Mouse (Mus musculus) adrenal gland, adult 18-20 months (tissue): ENCODE results near the gene Dmrt1. TPM values are rescaled to one million over a fixed set of nuclear protein-coding genes. Genes with fewer than 3 reads are reported as not detected.

Experiments used
- DNase-seq, 2 experiments: peaks; one replicate each; pipeline ENCODE4 v3.0.0; 2021 to 2022; ENCODE audit warnings: low spot score in 2 of 2
- total RNA-seq, 2 experiments: library from RNA; stranded (reverse); gene quantifications; 1 replicate in 1 of 2; 2 replicates in 1 of 2; pipeline ENCODE4 v1.2.3; 2021

Dmrt1 gene
- total RNA-seq, 2 experiments from 2014 or later: not detected

DNA sequence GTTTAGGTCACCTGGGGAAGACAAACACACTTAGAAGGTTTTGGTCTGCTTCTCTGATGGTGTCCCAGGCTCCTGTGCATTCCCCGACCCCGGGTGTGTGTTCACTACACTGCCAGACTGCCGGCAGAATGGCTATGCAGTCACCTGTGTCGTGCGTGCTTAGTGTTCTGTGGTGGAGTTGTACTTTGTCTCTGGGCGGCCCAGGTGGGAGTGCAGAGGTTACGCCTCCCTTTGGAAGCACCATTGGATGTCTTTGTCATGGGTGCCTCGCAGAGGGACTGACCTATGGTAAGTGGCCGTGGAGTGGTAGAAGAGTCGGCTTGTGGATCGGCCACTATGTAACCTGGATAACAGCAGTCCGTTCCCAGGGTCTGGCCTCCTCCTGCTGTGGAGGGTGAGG is 59.0 kb downstream of the Dmrt1 start:
- no peak for DNase-seq

DNA sequence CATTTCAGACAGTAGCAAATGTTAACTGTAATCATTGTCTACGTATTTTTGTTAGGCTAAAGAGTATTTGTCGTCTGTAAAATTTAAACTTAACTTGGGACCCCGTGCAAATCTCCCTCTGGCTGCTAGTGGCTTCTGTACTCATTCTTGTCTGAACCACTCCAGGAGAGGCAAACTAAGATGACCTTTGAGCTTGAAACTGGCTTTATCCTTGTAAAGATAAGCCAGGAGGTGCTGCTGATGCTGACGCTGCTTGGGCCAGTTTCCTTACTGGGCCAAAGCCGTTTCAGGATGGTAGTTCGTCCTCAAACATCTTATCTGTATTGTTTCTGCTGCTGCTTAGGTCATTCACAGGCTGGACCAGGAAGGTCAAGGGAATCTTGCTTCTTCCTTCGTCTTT is 64.4 kb downstream of the Dmrt1 start:
- no peak for DNase-seq

DNA sequence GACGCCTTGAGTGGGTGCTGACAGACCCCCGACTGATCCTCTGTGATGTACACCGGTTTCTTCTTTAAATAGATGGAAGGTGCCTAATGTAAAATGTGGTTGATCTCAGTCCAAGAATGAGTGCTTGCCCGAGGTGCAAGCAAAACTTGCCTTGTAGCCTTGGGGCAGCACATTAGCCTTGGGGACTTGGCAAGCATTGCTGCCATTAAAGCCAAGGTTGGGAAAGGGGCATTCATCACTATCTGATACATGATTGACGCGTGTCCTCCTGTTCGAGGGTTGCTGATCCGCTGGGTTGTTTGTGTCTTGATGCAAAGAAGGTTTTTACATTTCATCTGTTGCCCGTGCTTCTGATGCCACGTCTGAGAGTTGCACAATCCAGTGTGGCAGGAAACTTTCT is 69.0 kb downstream of the Dmrt1 start:
- peak in 1 of 2 experiments; percentile 18 for DNase-seq

DNA sequence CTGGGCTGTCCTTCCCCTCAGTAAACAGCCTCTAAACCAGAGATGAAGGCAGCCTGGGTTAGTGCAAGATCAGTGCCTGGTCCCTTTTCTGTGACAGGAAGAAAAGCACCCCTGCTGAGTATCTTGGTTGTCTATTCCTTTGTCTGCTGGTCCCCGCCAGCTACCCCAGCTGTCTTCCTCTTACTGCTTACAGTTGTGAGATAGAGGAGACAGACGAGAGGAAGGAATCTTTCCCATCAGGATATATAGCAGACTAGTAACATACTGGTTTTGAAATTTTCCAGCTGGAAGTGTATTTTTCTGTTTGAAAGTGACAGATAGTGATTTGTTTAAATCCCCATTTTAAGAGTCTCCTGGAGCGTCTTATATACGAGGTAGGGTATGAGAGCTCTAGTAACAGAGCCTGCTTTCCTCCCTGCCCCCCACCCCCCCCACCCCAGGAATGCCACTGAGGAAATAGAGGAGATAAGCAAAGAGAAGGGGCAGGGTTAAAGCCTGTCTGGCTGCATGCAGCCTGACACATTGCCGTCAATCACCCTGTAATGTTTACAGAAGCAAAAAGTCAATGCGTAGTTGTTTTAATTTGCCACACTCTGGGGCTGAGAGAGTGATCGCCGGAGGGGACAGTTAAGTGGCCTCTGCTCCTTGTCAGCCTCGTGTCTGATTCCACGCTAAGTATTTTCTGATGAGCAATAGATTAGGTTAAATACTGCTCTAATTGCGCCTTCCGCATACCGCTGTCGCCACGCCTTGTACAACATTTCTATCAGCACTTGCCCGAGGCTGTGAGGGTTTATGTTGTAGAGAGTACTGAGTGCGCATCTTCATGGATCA is 69.8 kb downstream of the Dmrt1 start:
- DNase-seq: no peak

DNA sequence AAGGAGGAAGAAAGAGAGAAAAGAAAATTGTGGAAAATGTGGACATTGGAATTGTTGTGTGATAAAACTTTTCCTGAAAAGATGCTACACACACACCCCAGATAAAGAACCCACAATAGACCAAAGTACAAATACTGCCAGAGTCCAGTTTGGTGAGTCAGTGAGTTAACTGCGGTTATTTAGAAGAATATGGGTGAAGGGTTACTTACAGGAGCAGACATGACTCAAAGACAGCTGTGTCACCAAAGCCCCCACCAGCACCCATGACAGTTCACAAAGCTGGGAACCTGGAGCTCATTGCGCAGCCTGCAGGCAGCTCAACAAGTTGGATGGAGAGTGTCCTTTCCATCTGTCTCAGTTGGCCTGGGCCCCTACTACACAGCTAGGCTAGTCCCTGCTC is 72.9 kb downstream of the Dmrt1 start:
- no peak for DNase-seq

DNA sequence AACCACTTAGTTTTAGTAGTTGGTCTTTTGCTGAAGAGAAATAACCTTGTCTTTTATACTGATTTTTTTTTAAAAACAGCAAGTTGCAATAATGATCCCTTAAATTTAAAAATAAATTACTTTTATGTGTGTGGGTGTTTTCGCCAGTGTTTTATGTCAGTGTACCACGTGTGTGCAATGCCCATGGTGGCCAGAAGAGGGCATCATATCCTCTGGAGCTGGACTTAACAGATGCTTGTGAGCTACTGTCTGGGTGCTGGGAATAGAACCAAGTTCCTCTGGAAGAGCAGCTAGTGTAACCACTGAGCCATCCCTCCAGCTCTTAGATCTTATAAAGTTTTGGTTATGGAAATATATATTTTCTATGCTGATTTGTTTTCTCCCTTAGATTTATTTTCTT is 74.0 kb downstream of the Dmrt1 start:
- DNase-seq: no peak

DNA sequence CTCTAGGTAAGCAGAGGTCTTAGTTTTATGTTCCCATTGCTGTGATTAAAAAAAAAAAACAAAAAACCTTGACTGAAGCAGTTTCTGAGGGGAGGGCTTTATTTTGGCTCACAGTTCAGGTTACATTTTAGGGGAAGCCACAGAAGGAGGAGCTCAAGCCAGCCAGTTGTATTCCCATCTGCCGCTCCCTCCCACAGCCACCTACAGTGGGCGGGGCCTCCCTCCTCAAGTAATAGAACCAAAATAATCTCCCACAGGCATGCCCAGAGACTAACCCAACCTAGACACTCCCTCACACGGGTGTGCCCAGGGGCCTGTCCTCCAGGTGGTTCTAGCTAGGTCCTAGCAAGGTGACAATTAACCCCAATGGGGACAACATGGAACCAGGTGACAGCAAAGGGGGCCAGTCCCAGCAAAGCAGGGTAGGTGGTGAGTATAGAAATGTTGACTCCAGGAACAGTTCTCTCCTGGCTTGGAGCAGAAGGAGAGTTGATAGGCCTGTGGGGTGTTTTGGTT is 92.4 kb downstream of the Dmrt1 start:
- DNase-seq: no peak

DNA sequence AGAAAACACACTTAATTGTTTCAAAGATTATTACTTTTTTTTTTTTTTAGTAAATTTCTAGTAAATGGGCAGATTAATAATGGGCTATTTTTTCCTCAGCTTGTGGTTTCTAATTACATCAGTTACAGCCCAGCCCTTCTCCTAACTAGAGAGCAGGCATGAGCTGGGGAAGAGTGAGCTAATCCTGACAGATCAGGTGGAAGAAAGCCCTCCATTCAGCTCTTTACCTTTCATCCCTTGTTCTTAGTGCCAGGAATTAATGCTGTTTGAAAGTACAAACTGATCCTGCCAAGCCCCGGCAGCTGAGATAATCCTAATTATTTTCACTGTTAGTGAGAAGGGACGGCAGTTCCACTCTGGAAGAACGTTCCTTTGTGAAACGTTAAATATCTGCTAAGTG is 93.2 kb downstream of the Dmrt1 start:
- no peak for DNase-seq

DNA sequence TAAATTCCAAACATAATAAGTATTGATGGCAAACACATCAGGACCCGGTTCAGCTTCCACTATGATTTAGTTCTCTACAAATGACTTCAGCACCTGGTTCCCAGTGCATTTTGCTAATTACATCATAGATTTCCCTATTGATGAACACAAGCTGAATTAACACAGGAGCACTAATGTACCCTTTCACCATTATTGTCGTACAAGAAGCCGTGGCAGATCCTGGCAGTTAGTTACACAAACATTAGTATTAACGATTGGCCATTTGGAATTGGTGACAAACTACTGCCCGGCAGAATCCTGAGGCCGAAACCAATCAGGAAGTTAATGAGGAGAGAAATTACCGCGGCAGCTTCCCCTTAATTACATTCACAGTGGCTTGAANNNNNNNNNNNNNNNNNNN is 96.5 kb downstream of the Dmrt1 start:
- DNase-seq: no peak

DNA sequence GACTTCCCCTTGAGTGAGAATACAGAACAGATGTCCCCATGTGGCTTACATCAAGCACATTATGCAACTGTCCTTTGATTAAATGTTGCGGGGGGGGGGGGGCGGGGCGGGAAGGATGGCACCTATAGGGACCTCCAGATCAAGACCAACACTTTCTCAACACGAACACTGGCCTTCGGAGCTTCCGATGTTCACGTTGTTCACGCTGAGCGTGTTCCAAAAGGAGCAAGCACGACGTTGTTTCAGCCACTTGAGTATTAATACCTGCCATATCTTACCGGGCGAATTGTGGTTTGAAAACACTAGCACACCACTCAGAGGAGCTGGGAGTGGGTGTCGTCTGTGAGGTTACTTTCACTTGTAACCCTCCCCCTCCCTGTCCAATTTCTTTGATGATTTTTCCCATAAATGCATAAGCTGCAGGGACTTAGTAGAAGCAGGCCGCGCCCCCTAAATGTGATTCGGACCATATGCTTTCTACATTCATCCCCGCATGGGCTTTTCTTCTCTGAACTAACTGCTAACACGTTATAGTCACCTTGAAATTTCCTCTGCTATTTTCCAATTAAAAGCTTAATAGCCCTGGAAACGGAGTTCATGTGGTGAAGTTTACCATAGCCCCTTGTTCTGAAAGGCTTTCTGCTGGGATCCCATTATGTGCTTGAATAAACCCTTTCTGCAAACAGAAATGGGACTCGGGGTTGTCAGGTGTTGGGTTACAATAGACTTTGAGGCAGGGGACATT is 102.2 kb downstream of the Dmrt1 start:
- no peak for DNase-seq

DNA sequence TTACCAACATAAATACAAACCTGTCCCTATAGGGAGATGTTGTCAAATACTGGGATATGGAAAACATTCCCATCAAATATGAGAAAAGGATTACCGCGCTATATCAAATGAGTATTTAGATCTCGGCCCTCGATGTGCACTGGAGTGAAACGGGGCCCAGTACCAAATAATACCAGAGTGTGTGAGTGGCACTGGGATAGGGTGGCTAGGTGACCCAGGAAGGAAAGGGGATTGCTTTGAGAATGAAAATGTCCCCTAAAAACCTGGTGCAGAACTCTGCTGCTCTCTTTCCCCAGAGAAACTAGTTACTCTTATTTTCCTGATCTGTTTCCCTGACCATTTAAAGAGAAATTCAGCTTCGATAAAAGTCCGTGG is 102.8 kb downstream of the Dmrt1 start:
- no peak for DNase-seq

DNA sequence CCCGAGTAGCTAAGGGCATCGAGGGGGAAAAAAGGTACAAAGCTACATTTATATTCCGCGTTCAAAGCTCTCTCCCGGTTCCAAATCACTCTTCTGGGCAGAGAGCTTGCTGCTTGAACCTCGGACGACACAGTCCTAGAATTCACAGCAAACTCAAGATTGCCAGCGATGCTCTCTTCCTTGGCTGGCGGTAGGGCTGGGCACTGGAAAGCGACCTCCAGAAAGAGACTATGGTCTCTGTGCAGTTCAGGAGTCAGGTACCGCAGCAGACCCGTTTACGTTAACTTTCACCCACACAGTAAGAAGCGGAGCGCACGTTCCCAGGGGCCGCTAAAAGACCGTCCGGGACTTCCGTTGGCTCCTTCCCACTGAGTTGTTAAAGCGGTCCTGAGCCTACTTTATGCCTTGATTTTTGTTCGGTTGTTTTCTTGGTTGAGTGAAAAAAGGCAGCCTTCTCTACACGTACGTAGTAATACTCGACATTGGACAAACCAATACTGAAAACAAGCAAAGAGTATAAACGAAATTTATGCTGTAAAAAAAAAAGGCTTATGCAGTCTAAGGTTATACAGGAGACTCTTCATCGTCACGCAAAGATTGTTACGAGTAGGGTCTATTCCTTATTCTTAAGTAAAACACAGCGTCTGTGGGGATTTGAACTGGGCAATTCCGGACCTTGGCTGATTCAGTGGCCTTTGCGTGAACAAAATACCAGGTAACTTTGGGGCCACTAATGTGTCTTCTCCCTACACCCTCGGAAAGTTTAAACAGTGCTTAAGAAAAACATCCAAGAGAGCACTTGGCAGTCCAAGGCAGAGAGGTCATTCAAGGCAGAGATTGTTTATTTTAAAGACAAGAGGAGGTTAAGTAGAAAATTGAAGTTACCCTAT is 103.8 kb downstream of the Dmrt1 start:
- peak in 1 of 2 experiments; percentile 2 for DNase-seq

DNA sequence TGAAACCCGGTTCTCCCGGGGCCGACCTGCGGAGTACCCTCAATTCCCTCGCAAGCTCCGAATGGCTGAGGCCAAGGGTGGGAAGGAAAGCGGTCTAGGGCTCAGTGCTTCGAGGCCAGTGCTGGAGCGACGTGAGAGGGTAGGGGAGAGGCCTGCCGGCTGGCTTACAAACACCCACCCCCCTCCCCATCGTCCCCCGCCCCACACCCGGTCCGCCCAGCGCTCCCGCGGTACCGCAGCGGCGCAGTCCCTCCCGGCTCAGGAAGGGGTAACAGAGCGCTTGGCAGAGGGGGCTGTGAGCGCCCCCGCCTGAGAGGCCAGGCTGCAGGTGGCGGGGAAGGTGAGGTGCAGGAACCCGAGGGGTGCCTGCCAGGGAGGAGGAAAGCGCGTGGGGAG is 104.6 kb downstream of the Dmrt1 start, which contains the start of gene Dmrt3:
TSS of gene Dmrt3 (plus strand) at position 287 of the 396 bp plus-strand sequence.
- no peak for DNase-seq

DNA sequence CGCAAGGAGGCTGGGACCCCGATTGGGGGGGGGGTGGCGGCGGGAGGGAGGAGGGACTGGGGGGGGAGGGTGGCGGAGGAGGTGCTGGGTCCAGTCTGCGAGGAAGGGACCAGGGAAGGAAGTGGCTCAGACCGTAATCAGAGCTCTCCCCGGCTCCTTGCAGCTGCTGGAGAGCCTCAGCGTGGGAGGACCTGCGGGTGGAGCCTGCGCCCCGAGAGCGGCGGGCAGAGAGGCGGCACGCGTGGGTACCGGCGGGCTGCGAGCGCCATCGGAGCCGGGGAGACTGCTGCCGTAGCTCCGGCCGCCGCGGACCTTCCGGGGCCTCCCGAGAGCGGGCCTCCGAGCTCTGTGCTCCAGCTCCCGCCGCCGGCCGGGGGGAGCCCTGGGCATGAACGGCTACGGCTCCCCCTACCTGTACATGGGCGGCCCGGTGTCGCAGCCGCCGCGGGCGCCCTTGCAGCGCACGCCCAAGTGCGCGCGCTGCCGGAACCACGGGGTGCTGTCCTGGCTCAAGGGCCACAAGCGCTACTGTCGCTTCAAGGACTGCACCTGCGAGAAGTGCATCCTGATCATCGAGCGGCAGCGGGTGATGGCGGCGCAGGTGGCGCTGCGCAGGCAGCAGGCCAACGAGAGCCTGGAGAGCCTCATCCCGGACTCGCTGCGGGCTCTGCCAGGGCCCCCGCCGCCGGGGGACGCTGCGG is 105.1 kb downstream of the Dmrt1 start:
- DNase-seq: no peak

DNA sequence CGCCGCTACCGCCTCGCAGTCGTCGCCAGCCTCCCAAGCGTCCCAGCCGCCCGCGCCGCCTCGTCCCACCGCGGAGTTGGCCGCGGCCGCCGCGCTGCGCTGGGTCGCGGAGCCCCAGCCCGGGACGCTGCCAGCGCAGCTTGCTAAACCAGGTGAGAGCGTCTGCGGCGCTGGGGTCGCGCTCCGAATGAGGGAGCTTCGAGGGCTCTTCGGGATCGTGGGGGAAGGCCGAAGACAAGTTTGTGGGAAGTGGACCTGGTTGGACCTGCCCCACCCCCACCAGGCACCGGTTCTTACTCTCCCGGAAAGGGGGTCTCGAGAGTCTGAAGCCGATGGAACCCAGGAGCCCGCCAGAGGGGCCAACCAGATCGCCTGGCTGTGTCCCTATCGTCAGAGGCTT is 105.7 kb downstream of the Dmrt1 start:
- no peak for DNase-seq

DNA sequence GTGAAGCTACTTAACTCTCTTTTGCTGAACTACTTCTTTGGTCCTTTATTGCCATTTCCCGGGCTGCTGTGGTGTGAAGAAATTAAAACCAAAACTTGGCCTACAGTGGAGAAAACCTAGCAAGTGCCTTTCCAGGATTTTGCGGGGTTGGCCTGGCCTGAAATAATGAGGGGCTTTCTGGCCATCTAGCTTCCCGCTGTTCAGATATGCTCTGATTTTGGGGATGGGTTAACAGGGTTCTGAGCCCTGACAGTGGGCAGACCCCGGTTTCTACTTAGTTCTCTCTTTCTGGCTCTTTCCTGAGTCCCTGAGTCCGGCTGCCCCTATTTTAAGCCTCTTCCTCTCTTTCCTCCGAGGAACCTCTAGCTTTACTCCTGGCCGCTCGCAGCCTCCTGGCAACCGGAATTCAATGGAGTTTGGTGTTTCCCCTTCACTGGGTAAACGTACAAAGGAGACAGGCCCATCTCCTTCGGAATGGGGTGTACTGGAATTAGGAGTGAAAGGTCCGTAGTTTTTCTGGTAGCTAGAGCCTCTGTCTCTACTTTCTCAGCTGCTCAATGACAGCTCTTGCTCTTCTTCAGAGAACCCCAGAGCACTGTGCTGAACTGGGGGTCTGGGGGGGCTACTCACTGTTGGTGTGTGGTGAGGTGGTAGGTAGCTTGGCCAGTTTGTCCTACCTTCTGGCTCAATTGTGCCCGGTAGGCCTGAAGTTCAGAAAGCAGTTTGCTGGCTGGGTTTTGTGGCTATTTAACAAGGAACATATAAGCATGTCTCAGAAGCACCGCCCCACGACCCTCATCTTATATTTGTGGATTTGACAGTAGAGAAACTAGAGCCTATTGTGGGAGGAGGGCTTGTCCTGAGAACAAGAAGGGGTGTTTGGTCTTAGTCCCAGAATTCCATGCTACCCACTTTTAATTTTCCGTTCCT is 106.7 kb downstream of the Dmrt1 start:
- no peak for DNase-seq

DNA sequence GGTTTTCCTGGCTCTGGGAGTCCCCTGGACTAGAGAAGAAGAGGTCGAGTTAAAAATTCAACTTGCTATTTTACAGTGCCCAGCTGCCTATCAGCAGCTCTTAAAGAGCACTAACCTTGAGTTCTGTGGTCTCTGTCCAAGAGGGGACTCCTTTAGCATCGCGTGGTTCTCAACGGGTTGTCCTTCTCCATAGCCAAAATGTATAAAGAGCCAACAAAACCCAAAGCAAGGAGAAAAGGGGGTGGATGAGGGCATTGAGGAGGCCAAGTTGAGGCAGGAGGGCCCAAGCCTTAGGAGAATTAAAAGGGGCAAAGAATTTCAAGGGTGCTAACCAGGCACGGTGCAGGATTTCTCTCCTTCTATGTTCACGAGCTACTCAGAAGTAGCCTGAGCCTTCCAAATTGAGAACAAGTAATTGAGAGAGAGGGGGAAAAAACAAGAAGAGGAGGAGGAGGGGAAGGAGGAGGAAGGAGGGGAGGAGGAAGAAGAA is 107.4 kb downstream of the Dmrt1 start:
- DNase-seq: no peak

DNA sequence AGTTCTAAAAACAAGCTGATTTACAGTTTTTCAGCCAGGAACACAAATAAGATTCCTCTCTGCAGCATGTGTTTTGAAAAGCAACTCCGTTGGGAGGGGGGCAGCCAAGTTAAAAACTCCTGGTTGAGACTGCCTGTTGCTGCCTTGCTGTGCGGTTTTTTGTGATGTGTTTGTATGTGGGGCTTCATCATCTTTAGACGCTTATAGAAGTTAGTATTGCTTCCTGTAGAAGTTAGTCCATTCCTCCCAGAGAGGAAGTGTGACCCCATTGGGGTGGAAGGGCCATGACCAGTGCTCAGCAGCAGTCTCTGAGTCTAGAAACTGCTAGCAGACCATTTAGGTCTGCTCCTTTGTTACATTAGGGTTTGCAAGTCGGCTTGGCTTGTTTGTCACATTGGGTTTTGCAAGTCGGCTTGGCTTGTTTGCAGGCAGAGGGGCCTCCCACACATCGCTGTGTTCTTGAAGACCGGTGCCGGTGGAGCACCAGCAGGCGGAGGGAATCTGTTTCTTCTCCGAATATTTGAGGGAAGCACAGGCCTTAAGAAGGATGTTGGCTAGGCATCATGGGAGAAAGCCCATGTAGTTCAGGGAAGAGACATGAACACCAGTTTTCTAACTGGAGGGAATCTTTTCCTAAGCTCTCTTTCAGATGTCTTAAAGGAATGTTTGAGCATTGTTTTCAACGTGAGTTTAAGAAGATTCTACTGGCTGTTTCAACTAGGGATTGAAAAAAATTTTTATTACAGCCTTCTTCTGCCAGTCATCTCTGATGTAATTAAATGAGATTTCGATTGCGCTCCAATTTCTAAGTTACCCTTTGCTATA is 108.3 kb downstream of the Dmrt1 start:
- DNase-seq: no peak
